Mouse (Mus musculus) midbrain, embryonic 14.5 days (tissue): ENCODE measurements around the gene Gm8257. TPM values are rescaled to one million over a fixed set of nuclear protein-coding genes. Genes with fewer than 3 reads are reported as not detected.
"Not testable (repeated sequence)": the region's sequence is repeated elsewhere in the genome, so short reads cannot be mapped to it uniquely, and the experiment has no call there.

Experiments
- ATAC-seq: fragments of 200-750 bp; cut with Nextera tagmentation; 2 replicates; pipeline ENCODE4 v1.8.0; 2017; ENCODE audit warnings: moderate number of reproducible peaks, moderate library complexity; ENCODE audit not compliant: low FRiP score, low TSS enrichment
- DNase-seq: peaks from one replicate; pipeline ENCODE4 v3.0.0-alpha.2; 2015
- H3K27ac ChIP-seq: fragments of 300-500 bp; sonication (generic); replicated peaks from 2 replicates; pipeline ENCODE4 v1.5.1; 2014; ENCODE audit warnings: mild to moderate bottlenecking, low read depth, low read length, moderate library complexity
- H3K27me3 ChIP-seq: fragments of 300-500 bp; sonication (generic); 2 replicates; pipeline ENCODE4 v1.6.1; 2014; ENCODE audit warnings: low read length, control low read depth, mixed read lengths; ENCODE audit not compliant: control insufficient read depth, insufficient read depth
- H3K36me3 ChIP-seq: fragments of 300-500 bp; sonication (generic); 2 replicates; pipeline ENCODE4 v1.6.1; 2014; ENCODE audit warnings: low read length, control low read depth; ENCODE audit not compliant: control insufficient read depth, insufficient read depth
- H3K4me1 ChIP-seq: fragments of 300-500 bp; sonication (generic); 2 replicates; pipeline ENCODE4 v1.6.1; 2014; ENCODE audit warnings: mild to moderate bottlenecking, antibody characterized with exemption, low read length, control low read depth; ENCODE audit not compliant: control insufficient read depth, insufficient read depth
- H3K4me2 ChIP-seq: fragments of 300-500 bp; sonication (generic); 2 replicates; pipeline ENCODE4 v1.6.1; 2014; ENCODE audit warnings: mild to moderate bottlenecking, low read length, moderate library complexity
- H3K4me3 ChIP-seq: fragments of 300-500 bp; sonication (generic); replicated peaks from 2 replicates; pipeline ENCODE4 v1.5.1; 2014; ENCODE audit warnings: low read depth, low read length
- H3K9ac ChIP-seq: fragments of 300-500 bp; sonication (generic); replicated peaks from 2 replicates; pipeline ENCODE4 v1.6.1; 2014; ENCODE audit warnings: mild to moderate bottlenecking, low read length, moderate library complexity
- H3K9me3 ChIP-seq: fragments of 300-500 bp; sonication (generic); 2 replicates; pipeline ENCODE4 v1.6.1; 2016; ENCODE audit warnings: low read length, control low read depth, mixed read lengths; ENCODE audit not compliant: control insufficient read depth
- WGBS: fragments of 180-500 bp; shearing (Covaris S2); extraction: QIAGEN DNeasy Blood & Tissue Kit; methylation state at CpG from one replicate; pipeline ENCODE4 v1.1.7; 2014; 5-methylcytosine and 5-hydroxymethylcytosine counted together
- polyA plus RNA-seq: library from polyadenylated mRNA; unstranded; fragments of >200 nt; fragmentation: Nextera tagmentation; extraction: Ambion mirVana; gene quantifications from 2 replicates; pipeline ENCODE4 v1.2.1, GENCODE M21; 2014

The Gm8257 gene
- not detected in 2 replicates for polyA plus RNA-seq

DNA sequence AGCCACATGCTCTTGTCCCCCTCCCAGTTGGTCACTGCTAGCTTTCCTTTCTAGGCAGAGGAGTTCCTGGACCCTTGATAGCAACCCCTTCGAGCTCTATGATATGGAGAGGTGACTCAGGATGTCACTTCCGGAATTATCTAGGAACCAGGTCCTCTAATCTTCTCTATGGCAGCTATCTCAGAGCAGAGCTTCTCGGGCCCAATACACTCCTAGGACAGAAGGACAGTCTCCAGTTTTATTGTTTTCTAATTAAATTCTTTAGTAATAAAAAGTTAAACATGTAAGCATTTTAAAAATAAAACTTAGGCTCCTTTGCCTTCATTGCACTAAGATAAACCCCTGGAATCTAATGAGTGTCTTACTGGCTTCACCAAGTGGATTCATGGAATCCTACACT is at the start of gene Gm8257:
Gm8257 (minus strand) TSS at position 101 of the 400 bp plus-strand sequence.
- not testable (repeated sequence) for DNase-seq, H3K4me2 ChIP-seq, H3K4me1 ChIP-seq, H3K9me3 ChIP-seq, H3K9ac ChIP-seq, H3K27ac ChIP-seq, H3K36me3 ChIP-seq, ATAC-seq, H3K27me3 ChIP-seq, H3K4me3 ChIP-seq
- 82% methylated on average over 3 of the region's 3 CpGs for WGBS

DNA sequence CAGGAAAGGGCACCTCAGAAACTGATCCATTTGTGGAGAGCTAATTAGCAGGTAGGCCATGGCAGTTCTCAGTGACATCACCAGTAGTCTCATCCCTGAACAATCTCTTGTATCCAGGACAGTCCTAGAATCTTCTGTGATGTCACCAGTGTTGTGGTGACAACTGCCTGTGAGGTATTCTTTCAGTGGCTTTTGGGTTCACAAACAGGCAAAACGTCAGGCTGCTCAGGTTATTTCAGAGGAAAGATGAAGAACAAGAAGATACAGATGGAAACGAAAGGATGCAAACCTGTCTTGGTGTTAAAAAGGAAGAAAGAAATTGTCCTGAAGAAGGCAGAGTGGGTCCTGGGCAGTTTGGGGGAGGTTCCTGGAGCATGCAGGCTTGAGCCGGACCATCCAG is 44.0 kb upstream of the Gm8257 start, which contains the start of gene Gm8267:
Gm8267 (minus strand) TSS at position 101 of the 400 bp plus-strand sequence.
- Histone ChIP-seq H3K4me2 (no peak within 1 kb of the TSS), H3K36me3 (no peaks in the 10 kb centered on the region), H3K27me3 (no peaks in the 10 kb centered on the region), H3K4me1 (no peaks in the 10 kb centered on the region), H3K4me3 (no peak within 1 kb of the TSS), H3K9ac (no peak within 1 kb of the TSS), H3K9me3 (no peaks in the 10 kb centered on the region), H3K27ac (no peak within 1 kb of the TSS)
- ATAC-seq = no peak
- no peak for DNase-seq
- WGBS = 86% methylated on average over 3 of the region's 3 CpGs

- H3K27ac ChIP-seq, H3K4me1 ChIP-seq, H3K4me2 ChIP-seq, H3K9me3 ChIP-seq, H3K36me3 ChIP-seq, ATAC-seq, H3K9ac ChIP-seq, H3K27me3 ChIP-seq, H3K4me3 ChIP-seq, DNase-seq: not testable (repeated sequence)
- WGBS = 58% methylated on average over 1 of the region's 1 CpGs
Measured at GRCm38 (mm10) chr14:44742789-44743188, 36.5 kb upstream of the Gm8257 start.

DNA sequence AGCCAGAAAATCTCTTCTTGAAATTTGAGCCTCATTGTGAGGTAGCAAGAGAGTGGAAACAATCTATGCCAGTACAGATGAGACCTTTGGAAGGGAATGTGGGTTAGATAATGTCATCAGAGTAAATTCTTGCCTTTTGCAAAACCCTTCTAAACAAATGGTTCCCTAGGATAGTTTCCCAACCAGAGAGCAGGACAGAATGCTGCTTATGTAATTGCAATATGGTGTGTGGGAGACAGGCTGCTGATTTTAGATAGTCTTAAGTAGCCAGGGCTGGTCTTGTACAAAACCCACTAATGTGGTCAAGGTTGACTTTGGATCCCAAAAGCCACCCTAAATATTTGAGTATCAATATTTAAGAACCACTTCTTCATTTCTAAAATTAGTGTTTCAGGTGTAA is 24.5 kb upstream of the Gm8257 start:
- H3K27ac ChIP-seq, H3K36me3 ChIP-seq, DNase-seq, ATAC-seq, H3K9me3 ChIP-seq, H3K4me1 ChIP-seq, H3K4me3 ChIP-seq, H3K9ac ChIP-seq, H3K4me2 ChIP-seq, H3K27me3 ChIP-seq: not testable (repeated sequence)

DNA sequence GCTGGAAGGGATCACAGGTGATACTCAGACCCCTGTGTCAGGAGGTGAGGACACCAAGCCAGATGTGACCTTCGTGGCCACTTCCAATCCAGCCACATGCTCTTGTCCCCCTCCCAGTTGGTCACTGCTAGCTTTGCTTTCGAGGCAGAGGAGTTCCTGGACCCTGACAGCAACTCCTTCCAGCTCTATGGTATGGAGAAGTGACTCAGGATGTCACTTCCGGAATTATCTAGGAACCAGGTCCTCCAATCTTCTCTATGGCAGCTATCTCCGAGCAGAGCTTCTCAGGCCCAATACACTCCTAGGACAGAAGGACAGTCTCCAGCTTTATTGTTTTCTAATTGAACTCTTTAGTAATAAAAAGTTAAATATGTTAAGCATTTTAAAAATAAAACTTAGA is 78.5 kb downstream of the Gm8257 start, which contains the start of gene Gm5624:
Gm5624 (minus strand) TSS at position 202 of the 400 bp plus-strand sequence.
- not testable (repeated sequence) for H3K27me3 ChIP-seq, H3K36me3 ChIP-seq, DNase-seq, H3K9ac ChIP-seq, H3K9me3 ChIP-seq, H3K4me1 ChIP-seq, ATAC-seq, H3K4me3 ChIP-seq, H3K27ac ChIP-seq, H3K4me2 ChIP-seq
- WGBS = 79% methylated on average over 4 of the region's 4 CpGs

Other genes with a start within 250 kb of the Gm8257 start
- gene BC061237, start 214.0 kb downstream of the Gm8257 start, polyA plus RNA-seq = not detected in 2 replicates
- not detected in 2 replicates for gene Gm17093, start 188.2 kb downstream of the Gm8257 start, polyA plus RNA-seq
- gene Gm8247, start 123.3 kb downstream of the Gm8257 start, polyA plus RNA-seq = not detected in 2 replicates
- not detected in 2 replicates for gene Gm5624, start 78.5 kb downstream of the Gm8257 start, polyA plus RNA-seq
- not detected in 2 replicates for gene Gm8267, start 43.9 kb upstream of the Gm8257 start, polyA plus RNA-seq
- 0.07 and 0.08 TPM in 2 replicates for gene Ptgdr, start 152.9 kb upstream of the Gm8257 start, polyA plus RNA-seq